Mouse (Mus musculus) kidney, adult 18-20 months (tissue): Measurements from ENCODE around the gene Atp1b1.

ENCODE experiments used
- DNase-seq: peaks from one replicate; pipeline ENCODE4 v3.0.0; 2021

The Atp1b1 gene

GRCm38 (mm10) chr1:164461726-164462125 is 3.6 kb upstream of the Atp1b1 start:
- DNase-seq: peak; percentile 71

GRCm38 (mm10) chr1:164460921-164461697 is 3.0 kb upstream of the Atp1b1 start:
- peak; percentile 84 for DNase-seq

- no peak for DNase-seq
Observed at GRCm38 (mm10) chr1:164459127-164459905, 1.2 kb upstream of the Atp1b1 start.

GRCm38 (mm10) chr1:164458621-164459051 is 481 bp upstream of the Atp1b1 start:
- DNase-seq: peak; percentile 91

- DNase-seq: no peak
Observed at GRCm38 (mm10) chr1:164457531-164458244, 467 bp downstream of the Atp1b1 start.

GRCm38 (mm10) chr1:164456731-164457130 is 1.4 kb downstream of the Atp1b1 start:
- no peak for DNase-seq

GRCm38 (mm10) chr1:164456065-164456464 is 2.1 kb downstream of the Atp1b1 start:
- no peak for DNase-seq

GRCm38 (mm10) chr1:164455614-164456013 is 2.5 kb downstream of the Atp1b1 start:
- DNase-seq: peak; percentile 58

- peak; percentile 74 for DNase-seq
Observed at GRCm38 (mm10) chr1:164454747-164455400, 3.3 kb downstream of the Atp1b1 start.

- DNase-seq: no peak
Observed at GRCm38 (mm10) chr1:164453739-164454138, 4.4 kb downstream of the Atp1b1 start.

GRCm38 (mm10) chr1:164453146-164453545 is 5.0 kb downstream of the Atp1b1 start:
- no peak for DNase-seq

GRCm38 (mm10) chr1:164452580-164452979 is 5.6 kb downstream of the Atp1b1 start:
- DNase-seq: no peak

- no peak for DNase-seq
Observed at GRCm38 (mm10) chr1:164451346-164451745, 6.8 kb downstream of the Atp1b1 start.

- DNase-seq: no peak
Observed at GRCm38 (mm10) chr1:164450644-164451043, 7.5 kb downstream of the Atp1b1 start.

- DNase-seq: no peak
Observed at GRCm38 (mm10) chr1:164450231-164450630, 7.9 kb downstream of the Atp1b1 start.

- DNase-seq: peak; percentile 75
Observed at GRCm38 (mm10) chr1:164449626-164450025, 8.5 kb downstream of the Atp1b1 start.

GRCm38 (mm10) chr1:164447521-164447920 is 10.6 kb downstream of the Atp1b1 start:
- no peak for DNase-seq

GRCm38 (mm10) chr1:164446535-164446934 is 11.6 kb downstream of the Atp1b1 start:
- DNase-seq: no peak

GRCm38 (mm10) chr1:164445620-164446162 is 12.5 kb downstream of the Atp1b1 start:
- DNase-seq: peak; percentile 46

GRCm38 (mm10) chr1:164441408-164441974 is 16.7 kb downstream of the Atp1b1 start:
- DNase-seq: no peak

- no peak for DNase-seq
Observed at GRCm38 (mm10) chr1:164440708-164441407, 17.3 kb downstream of the Atp1b1 start.
